Mouse (Mus musculus): ENCODE data around the gene Rcor3. TPM values are rescaled to one million over a fixed set of nuclear protein-coding genes. Genes with fewer than 3 reads are reported as not detected.
A peak's percentile ranks its signal among the peaks of the same experiment; 100 is the strongest.

Rcor3 gene
- total RNA-seq, 1 experiment: 3.7 TPM

GRCm38 (mm10) chr1:192085218-192085617 is 52.6 kb downstream of the Rcor3 start:
- no peak for TF ChIP-seq MAFK (IDR thresholded peaks at IDR 0.05; ENCODE audit: insufficient read depth, low read depth, low read length)
- no peak for TF ChIP-seq ZC3H11A (IDR thresholded peaks at IDR 0.05; ENCODE audit: borderline replicate concordance, low read depth, low read length)
- no peak for TF ChIP-seq ZNF384 (IDR thresholded peaks at IDR 0.05; ENCODE audit: low read depth, low read length)
- no peak for TF ChIP-seq CHD2 (IDR thresholded peaks at IDR 0.05; ENCODE audit: low read depth, low read length)
- TF ChIP-seq HCFC1 (IDR thresholded peaks at IDR 0.05; ENCODE audit: borderline replicate concordance, insufficient read depth, low read length): no peak
- in situ Hi-C loops (cut with MboI; ENCODE audit: low sequenced_read_pairs in 2 of 2, unreplicated experiment in 2 of 2): no loop called here
- Histone ChIP-seq H3K27ac (ENCODE audit: insufficient read depth, low read depth, low read length, poor library complexity, severe bottlenecking) (no peak overlapping the region), H3K36me3 (ENCODE audit: control insufficient read depth, insufficient read depth, low read length, poor library complexity, severe bottlenecking) (no peaks in the 10 kb centered on the region), H3K9ac (ENCODE audit: insufficient read depth, low read depth, low read length, poor library complexity, severe bottlenecking) (no peak overlapping the region), H3K4me1 (ENCODE audit: control insufficient read depth in 2 of 2, insufficient read depth in 2 of 2, low read length in 2 of 2, poor library complexity in 1 of 2) (no peaks in the 10 kb centered on the region), H3K9me3 (ENCODE audit: control insufficient read depth, insufficient read depth, low read depth, low read length) (no peaks in the 10 kb centered on the region), H3K4me3 (ENCODE audit: insufficient read depth in 1 of 2, low read depth in 1 of 2, low read length in 2 of 2, poor library complexity in 1 of 2, severe bottlenecking in 1 of 2) (no peak overlapping the region)
- no peak for DNase-seq (ENCODE audit: low read depth, low spot score)

GRCm38 (mm10) chr1:192082646-192083045 is 55.2 kb downstream of the Rcor3 start:
- no peak for DNase-seq (ENCODE audit: low read depth, low spot score)
- no peak overlapping the region for H3K27ac ChIP-seq (ENCODE audit: insufficient read depth, low read depth, low read length, poor library complexity, severe bottlenecking)
- no peaks in the 10 kb centered on the region for H3K4me1 ChIP-seq (ENCODE audit: control insufficient read depth in 2 of 2, insufficient read depth in 2 of 2, low read length in 2 of 2, poor library complexity in 1 of 2)
- H3K9me3 ChIP-seq (ENCODE audit: control insufficient read depth, insufficient read depth, low read depth, low read length): no peaks in the 10 kb centered on the region
- in situ Hi-C loops (cut with MboI; ENCODE audit: low sequenced_read_pairs in 2 of 2, unreplicated experiment in 2 of 2): no loop called here
- H3K36me3 ChIP-seq (ENCODE audit: control insufficient read depth, insufficient read depth, low read length, poor library complexity, severe bottlenecking): no peaks in the 10 kb centered on the region
- no peak overlapping the region for H3K9ac ChIP-seq (ENCODE audit: insufficient read depth, low read depth, low read length, poor library complexity, severe bottlenecking)
- TF ChIP-seq ZNF384 (IDR thresholded peaks at IDR 0.05; ENCODE audit: low read depth, low read length) (no peak), ZC3H11A (IDR thresholded peaks at IDR 0.05; ENCODE audit: borderline replicate concordance, low read depth, low read length) (no peak), HCFC1 (IDR thresholded peaks at IDR 0.05; ENCODE audit: borderline replicate concordance, insufficient read depth, low read length) (no peak), MAFK (IDR thresholded peaks at IDR 0.05; ENCODE audit: insufficient read depth, low read depth, low read length) (no peak), CHD2 (IDR thresholded peaks at IDR 0.05; ENCODE audit: low read depth, low read length) (no peak)
- H3K4me3 ChIP-seq (ENCODE audit: insufficient read depth in 1 of 2, low read depth in 1 of 2, low read length in 2 of 2, poor library complexity in 1 of 2, severe bottlenecking in 1 of 2): no peak overlapping the region

- Histone ChIP-seq H3K9me3 (ENCODE audit: control insufficient read depth, insufficient read depth, low read depth, low read length) (no peaks in the 10 kb centered on the region), H3K27ac (ENCODE audit: insufficient read depth, low read depth, low read length, poor library complexity, severe bottlenecking) (no peak overlapping the region), H3K4me3 (ENCODE audit: insufficient read depth in 1 of 2, low read depth in 1 of 2, low read length in 2 of 2, poor library complexity in 1 of 2, severe bottlenecking in 1 of 2) (no peak overlapping the region), H3K9ac (ENCODE audit: insufficient read depth, low read depth, low read length, poor library complexity, severe bottlenecking) (no peak overlapping the region), H3K36me3 (ENCODE audit: control insufficient read depth, insufficient read depth, low read length, poor library complexity, severe bottlenecking) (no peaks in the 10 kb centered on the region), H3K4me1 (ENCODE audit: control insufficient read depth in 2 of 2, insufficient read depth in 2 of 2, low read length in 2 of 2, poor library complexity in 1 of 2) (no peaks in the 10 kb centered on the region)
- TF ChIP-seq MAFK (IDR thresholded peaks at IDR 0.05; ENCODE audit: insufficient read depth, low read depth, low read length) (peak; percentile 93), HCFC1 (IDR thresholded peaks at IDR 0.05; ENCODE audit: borderline replicate concordance, insufficient read depth, low read length) (no peak), CHD2 (IDR thresholded peaks at IDR 0.05; ENCODE audit: low read depth, low read length) (no peak), ZNF384 (IDR thresholded peaks at IDR 0.05; ENCODE audit: low read depth, low read length) (no peak), ZC3H11A (IDR thresholded peaks at IDR 0.05; ENCODE audit: borderline replicate concordance, low read depth, low read length) (no peak)
- no peak for DNase-seq (ENCODE audit: low read depth, low spot score)
- in situ Hi-C loops (cut with MboI; ENCODE audit: low sequenced_read_pairs in 2 of 2, unreplicated experiment in 2 of 2): no loop called here
These were observed 56.7 kb downstream of the Rcor3 start for GRCm38 (mm10) chr1:192081129-192081528.

- H3K4me1 ChIP-seq (ENCODE audit: control insufficient read depth in 2 of 2, insufficient read depth in 2 of 2, low read length in 2 of 2, poor library complexity in 1 of 2): no peaks in the 10 kb centered on the region
- H3K9ac ChIP-seq (ENCODE audit: insufficient read depth, low read depth, low read length, poor library complexity, severe bottlenecking): no peak overlapping the region
- H3K9me3 ChIP-seq (ENCODE audit: control insufficient read depth, insufficient read depth, low read depth, low read length): no peaks in the 10 kb centered on the region
- no peak for TF ChIP-seq HCFC1 (IDR thresholded peaks at IDR 0.05; ENCODE audit: borderline replicate concordance, insufficient read depth, low read length)
- TF ChIP-seq MAFK (IDR thresholded peaks at IDR 0.05; ENCODE audit: insufficient read depth, low read depth, low read length): no peak
- no peak for TF ChIP-seq CHD2 (IDR thresholded peaks at IDR 0.05; ENCODE audit: low read depth, low read length)
- TF ChIP-seq ZC3H11A (IDR thresholded peaks at IDR 0.05; ENCODE audit: borderline replicate concordance, low read depth, low read length): no peak
- no peak for TF ChIP-seq ZNF384 (IDR thresholded peaks at IDR 0.05; ENCODE audit: low read depth, low read length)
- no peak overlapping the region for H3K4me3 ChIP-seq (ENCODE audit: insufficient read depth in 1 of 2, low read depth in 1 of 2, low read length in 2 of 2, poor library complexity in 1 of 2, severe bottlenecking in 1 of 2)
- no peak for DNase-seq (ENCODE audit: low read depth, low spot score)
- H3K27ac ChIP-seq (ENCODE audit: insufficient read depth, low read depth, low read length, poor library complexity, severe bottlenecking): no peak overlapping the region
- H3K36me3 ChIP-seq (ENCODE audit: control insufficient read depth, insufficient read depth, low read length, poor library complexity, severe bottlenecking): no peaks in the 10 kb centered on the region
- in situ Hi-C loops (cut with MboI; ENCODE audit: low sequenced_read_pairs in 2 of 2, unreplicated experiment in 2 of 2): no loop called here
These were observed 58.7 kb downstream of the Rcor3 start for GRCm38 (mm10) chr1:192079121-192079520.

GRCm38 (mm10) chr1:192078406-192078805 is 59.5 kb downstream of the Rcor3 start:
- H3K4me3 ChIP-seq (ENCODE audit: insufficient read depth in 1 of 2, low read depth in 1 of 2, low read length in 2 of 2, poor library complexity in 1 of 2, severe bottlenecking in 1 of 2): no peak overlapping the region
- no peak overlapping the region for H3K9ac ChIP-seq (ENCODE audit: insufficient read depth, low read depth, low read length, poor library complexity, severe bottlenecking)
- no peak for DNase-seq (ENCODE audit: low read depth, low spot score)
- no peaks in the 10 kb centered on the region for H3K36me3 ChIP-seq (ENCODE audit: control insufficient read depth, insufficient read depth, low read length, poor library complexity, severe bottlenecking)
- H3K9me3 ChIP-seq (ENCODE audit: control insufficient read depth, insufficient read depth, low read depth, low read length): no peaks in the 10 kb centered on the region
- no peak overlapping the region for H3K27ac ChIP-seq (ENCODE audit: insufficient read depth, low read depth, low read length, poor library complexity, severe bottlenecking)
- no peaks in the 10 kb centered on the region for H3K4me1 ChIP-seq (ENCODE audit: control insufficient read depth in 2 of 2, insufficient read depth in 2 of 2, low read length in 2 of 2, poor library complexity in 1 of 2)
- no peak for TF ChIP-seq HCFC1 (IDR thresholded peaks at IDR 0.05; ENCODE audit: borderline replicate concordance, insufficient read depth, low read length)
- in situ Hi-C loops (cut with MboI; ENCODE audit: low sequenced_read_pairs in 2 of 2, unreplicated experiment in 2 of 2): no loop called here
